Mouse (Mus musculus): Measurements from ENCODE around the gene Camkk1.

The Camkk1 gene

GRCm38 (mm10) chr11:73049335-73049734 lies 30.5 kb downstream of the Camkk1 start:
- DNase-seq (ENCODE audit: low read depth, low spot score) = peak; percentile 68

GRCm38 (mm10) chr11:73052795-73053194 lies 34.0 kb downstream of the Camkk1 start:
- DNase-seq (ENCODE audit: low read depth, low spot score) = no peak

GRCm38 (mm10) chr11:73057701-73058100 lies 38.9 kb downstream of the Camkk1 start:
- no peak for DNase-seq (ENCODE audit: low read depth, low spot score)

GRCm38 (mm10) chr11:73059630-73060029 lies 40.8 kb downstream of the Camkk1 start:
- no peak for DNase-seq (ENCODE audit: low read depth, low spot score)

GRCm38 (mm10) chr11:73061413-73061812 lies 42.6 kb downstream of the Camkk1 start:
- DNase-seq (ENCODE audit: low read depth, low spot score) = no peak

- peak; percentile 49 for DNase-seq (ENCODE audit: low read depth, low spot score)
These were observed 53.0 kb downstream of the Camkk1 start for GRCm38 (mm10) chr11:73071839-73072238.

- no peak for DNase-seq (ENCODE audit: low read depth, low spot score)
These were observed 57.5 kb downstream of the Camkk1 start for GRCm38 (mm10) chr11:73076295-73076694.

- no peak for DNase-seq (ENCODE audit: low read depth, low spot score)
These were observed 57.9 kb downstream of the Camkk1 start for GRCm38 (mm10) chr11:73076733-73077132.

GRCm38 (mm10) chr11:73077211-73077720 lies 58.5 kb downstream of the Camkk1 start:
- no peak for DNase-seq (ENCODE audit: low read depth, low spot score)

GRCm38 (mm10) chr11:73078615-73079014 lies 59.8 kb downstream of the Camkk1 start:
- no peak for DNase-seq (ENCODE audit: low read depth, low spot score)

- DNase-seq (ENCODE audit: low read depth, low spot score) = no peak
These were observed 61.5 kb downstream of the Camkk1 start for GRCm38 (mm10) chr11:73080306-73080705.

GRCm38 (mm10) chr11:73084303-73084702 lies 65.5 kb downstream of the Camkk1 start:
- DNase-seq (ENCODE audit: low read depth, low spot score) = peak; percentile 65

- no peak for DNase-seq (ENCODE audit: low read depth, low spot score)
These were observed 66.0 kb downstream of the Camkk1 start for GRCm38 (mm10) chr11:73084804-73085231.

GRCm38 (mm10) chr11:73085391-73085790 lies 66.6 kb downstream of the Camkk1 start:
- no peak for DNase-seq (ENCODE audit: low read depth, low spot score)

GRCm38 (mm10) chr11:73087700-73088480 lies 69.1 kb downstream of the Camkk1 start:
- DNase-seq (ENCODE audit: low read depth, low spot score) = no peak

- no peak for DNase-seq (ENCODE audit: low read depth, low spot score)
These were observed 71.5 kb downstream of the Camkk1 start, which contains the start of gene Itgae for GRCm38 (mm10) chr11:73090283-73090682. Gene Itgae (plus strand): TSS chr11:73090583.

GRCm38 (mm10) chr11:73090826-73091225 lies 72.0 kb downstream of the Camkk1 start:
- DNase-seq (ENCODE audit: low read depth, low spot score) = no peak

All from CD4-positive helper T cell, adult 2 months (primary cell).